Mouse (Mus musculus) olfactory bulb, adult 2 months (tissue): ENCODE data around the gene Klra7. TPM values are rescaled to one million over a fixed set of nuclear protein-coding genes. Genes with fewer than 3 reads are reported as not detected.
"Not testable (repeated sequence)": the region's sequence is repeated elsewhere in the genome, so short reads cannot be mapped to it uniquely, and the experiment has no call there.

Experiments
- H3K27ac ChIP-seq: fragments of 200-500 bp; 2 replicates; pipeline ENCODE4 v1.5.1; 2012; ENCODE audit warnings: low read depth, low read length; ENCODE audit not compliant: insufficient read depth
- H3K4me1 ChIP-seq: fragments of 200-500 bp; 2 replicates; pipeline ENCODE4 v1.6.1; 2012; ENCODE audit warnings: low read length; ENCODE audit not compliant: control insufficient read depth, insufficient read depth
- H3K4me3 ChIP-seq: fragments of 200-500 bp; 2 replicates; pipeline ENCODE4 v1.5.1; 2012; ENCODE audit warnings: mild to moderate bottlenecking, low read depth, low read length, moderate library complexity; ENCODE audit not compliant: insufficient read depth
- CTCF ChIP-seq: fragments of 200-500 bp; IDR thresholded peaks from 2 replicates; pipeline ENCODE4 v1.5.1; 2012; ENCODE audit warnings: low read depth, mild to moderate bottlenecking, low read length, moderate library complexity; ENCODE audit not compliant: insufficient read depth
- POLR2A ChIP-seq: fragments of 200-500 bp; IDR thresholded peaks from 2 replicates; pipeline ENCODE4 v1.6.1; 2012; ENCODE audit warnings: mild to moderate bottlenecking, low read depth, low read length, moderate library complexity; ENCODE audit not compliant: insufficient read depth
- WGBS: fragments of 180-500 bp; shearing (Covaris S2); methylation state at CpG from one replicate; pipeline ENCODE4 v1.1.7; 2018; 5-methylcytosine and 5-hydroxymethylcytosine counted together
- polyA plus RNA-seq: library from polyadenylated mRNA; stranded (reverse); fragments of >200 nt; gene quantifications from 2 replicates; pipeline ENCODE4 v1.2.4, GENCODE M21; 2012; ENCODE audit warnings: low replicate concordance; ENCODE audit not compliant: missing spikeins, insufficient read depth, insufficient read length

Gene Klra7
- polyA plus RNA-seq: not detected in 2 replicates

DNA sequence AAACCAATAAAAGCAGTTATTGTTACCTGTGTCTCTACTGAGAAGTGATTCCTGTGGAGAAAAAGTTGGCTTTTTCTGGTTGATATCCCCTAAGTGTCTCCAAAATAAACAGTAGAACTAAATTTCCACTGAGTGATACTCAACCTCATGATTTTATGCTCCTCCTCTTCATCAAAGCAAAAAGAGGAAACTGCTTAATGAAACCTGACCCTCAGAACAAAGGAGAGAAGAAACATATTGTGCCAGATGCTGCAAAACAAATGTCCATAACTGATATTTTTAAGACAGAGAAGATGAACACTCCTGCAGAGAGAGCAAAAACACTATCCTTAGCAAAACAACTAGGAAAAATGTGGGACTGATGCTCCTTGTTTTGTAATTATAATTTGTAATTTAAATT is at the start of gene Klra7:
TSS of gene Klra7 (minus strand) at position 101 of the 400 bp plus-strand sequence.
- no peaks in the 10 kb centered on the region for H3K4me1 ChIP-seq
- no peak within 1 kb of the TSS for H3K4me3 ChIP-seq
- H3K27ac ChIP-seq: no peak within 1 kb of the TSS
- TF ChIP-seq POLR2A (no peak), CTCF (no peak)

DNA sequence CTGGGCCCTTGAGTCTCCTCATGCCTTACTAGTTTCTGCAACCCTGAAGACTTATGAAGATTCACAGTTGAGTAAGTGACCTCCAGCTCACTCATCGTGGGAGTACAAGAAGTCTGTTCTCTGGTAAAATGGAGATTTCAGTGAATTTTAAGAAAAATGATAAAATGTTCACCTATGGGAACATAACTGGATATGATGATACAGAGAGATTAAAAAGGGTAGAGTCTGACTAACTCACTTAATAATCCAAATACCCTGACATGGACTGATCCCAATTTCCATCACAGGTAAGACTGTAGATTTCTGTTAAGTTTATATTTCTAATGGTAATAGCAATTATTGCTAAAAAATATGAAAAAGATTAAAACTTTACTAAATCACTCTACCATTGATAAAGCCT is 48.7 kb upstream of the Klra7 start, which contains the start of gene Klra10:
TSS of gene Klra10 (minus strand) at position 101 of the 400 bp plus-strand sequence.
- not testable (repeated sequence) for H3K4me1 ChIP-seq, H3K27ac ChIP-seq, H3K4me3 ChIP-seq
- 63% methylated on average over 1 of the region's 1 CpGs for WGBS

DNA sequence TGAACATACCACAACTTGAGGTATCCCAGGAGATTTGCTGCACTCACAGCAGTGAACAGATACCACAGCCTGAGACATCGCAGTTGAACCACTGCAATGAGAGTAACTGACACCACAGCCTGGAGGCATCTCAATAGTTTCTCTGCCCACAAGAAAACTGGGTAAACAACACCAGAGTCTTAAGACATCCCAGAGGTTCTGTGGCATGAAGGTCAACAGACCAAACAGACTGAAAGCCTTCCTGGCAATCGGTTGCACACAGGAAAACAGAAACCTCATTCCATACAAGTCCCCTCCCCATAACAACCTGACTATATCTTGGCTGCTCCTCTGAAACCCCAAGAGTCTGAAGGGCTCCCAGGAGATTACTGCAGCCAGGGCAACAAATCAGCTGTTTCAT is 22.2 kb upstream of the Klra7 start:
- no peaks in the 10 kb centered on the region for H3K4me1 ChIP-seq
- H3K27ac ChIP-seq: no peak overlapping the region
- H3K4me3 ChIP-seq: no peak overlapping the region
- no peak for TF ChIP-seq POLR2A
- TF ChIP-seq CTCF: no peak
- 91% methylated on average over 2 of the region's 2 CpGs for WGBS

DNA sequence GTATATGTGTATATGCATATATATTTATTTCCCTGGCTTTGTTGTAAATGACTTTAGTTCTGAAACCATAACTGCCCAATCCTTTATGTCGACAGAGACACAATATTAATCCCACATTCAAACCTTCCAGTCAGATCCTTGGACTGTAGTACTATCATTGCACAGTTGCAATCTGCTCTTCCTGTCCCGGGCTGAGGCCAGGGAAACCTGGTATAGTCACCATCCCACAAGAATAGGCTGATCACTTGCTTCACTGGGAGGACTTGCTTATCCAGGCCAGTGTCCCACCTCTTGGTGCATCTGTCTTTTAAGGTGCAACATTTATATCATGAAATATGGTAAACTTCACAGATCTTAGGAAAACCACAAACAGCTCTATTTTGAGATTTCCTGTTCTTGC is 4.4 kb upstream of the Klra7 start:
- no peak for TF ChIP-seq CTCF
- no peak for TF ChIP-seq POLR2A
- WGBS: 76% methylated on average over 2 of the region's 2 CpGs
- no peak overlapping the region for H3K4me3 ChIP-seq
- H3K27ac ChIP-seq: no peak overlapping the region
- H3K4me1 ChIP-seq: no peaks in the 10 kb centered on the region

DNA sequence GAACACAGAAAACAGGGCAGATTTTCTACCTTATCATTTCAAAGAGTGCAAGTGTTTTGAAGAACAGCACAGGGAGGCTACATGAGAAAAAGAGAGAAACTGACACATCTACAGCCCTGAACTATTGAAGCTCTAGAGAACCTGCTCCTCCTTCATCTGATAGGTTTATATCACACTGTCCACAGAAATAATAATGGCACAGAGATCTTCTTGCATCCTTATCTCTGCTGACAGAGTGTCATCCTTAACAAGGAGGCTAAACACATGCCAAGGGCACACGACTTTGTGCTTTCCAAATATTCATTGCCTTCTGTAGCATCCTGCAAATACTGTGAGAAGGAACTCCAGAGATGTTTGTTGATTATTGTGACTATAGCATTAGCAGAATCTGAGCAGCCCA is 3.5 kb upstream of the Klra7 start:
- Histone ChIP-seq H3K4me3 (no peak overlapping the region), H3K27ac (no peak overlapping the region), H3K4me1 (no peaks in the 10 kb centered on the region)
- TF ChIP-seq POLR2A: no peak
- 45% methylated on average over 1 of the region's 1 CpGs for WGBS

DNA sequence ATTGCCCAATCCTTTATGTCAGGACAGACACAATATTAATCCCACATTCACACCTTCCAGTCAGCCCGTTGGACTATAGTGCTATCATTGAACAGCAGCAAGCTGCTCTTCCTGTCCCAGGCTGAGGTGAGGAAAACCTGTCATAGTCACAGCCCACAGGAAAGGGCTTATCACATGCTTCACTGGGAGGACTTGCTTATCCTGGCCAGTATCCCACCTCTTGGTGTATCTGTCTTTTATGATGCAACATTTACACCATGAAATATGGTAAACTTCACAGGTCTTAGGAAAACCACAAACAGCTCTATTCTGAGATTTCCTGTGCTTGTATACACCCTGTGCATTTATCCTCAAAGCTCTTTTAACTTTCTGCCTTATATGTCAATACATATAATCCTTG is 35.7 kb downstream of the Klra7 start:
- not testable (repeated sequence) for H3K4me3 ChIP-seq, H3K27ac ChIP-seq
- 95% methylated on average over 1 of the region's 1 CpGs for WGBS

DNA sequence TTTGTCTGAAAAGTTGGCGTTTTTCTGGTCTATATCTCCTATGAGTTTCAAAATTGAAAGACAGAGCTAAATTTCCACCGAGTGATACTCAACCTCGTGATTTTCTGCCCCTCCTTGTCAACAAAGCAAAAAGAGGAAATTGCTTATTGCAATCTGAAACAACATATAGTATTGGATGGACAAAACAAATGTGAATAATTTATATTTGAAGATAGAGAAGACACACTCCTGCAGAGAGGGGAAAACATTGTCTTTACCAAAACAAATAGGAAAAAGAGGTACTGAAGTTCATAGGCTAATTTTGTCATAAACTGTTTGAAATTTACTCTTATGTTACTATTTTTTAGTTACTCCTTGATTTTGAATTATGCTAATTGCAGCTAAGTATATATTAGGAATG is 40.1 kb downstream of the Klra7 start, which contains the start of gene Klra9:
TSS of gene Klra9 (minus strand) at position 101 of the 400 bp plus-strand sequence.
- not testable (repeated sequence) for H3K27ac ChIP-seq, H3K4me1 ChIP-seq, H3K4me3 ChIP-seq
- 58% methylated on average over 3 of the region's 3 CpGs for WGBS

More for the DNA sequence above, 35.7 kb downstream of the Klra7 start:
- H3K4me1 ChIP-seq: not testable (repeated sequence)

Other genes starting within 250 kb of the Klra7 start
- not detected in 2 replicates for gene Klra6, start 206.4 kb downstream of the Klra7 start, polyA plus RNA-seq
- not detected in 2 replicates for gene Klra4, start 166.1 kb downstream of the Klra7 start, polyA plus RNA-seq
- gene Klra8, start 103.4 kb downstream of the Klra7 start, polyA plus RNA-seq: not detected in 2 replicates
- gene Klra9, start 40.2 kb downstream of the Klra7 start, polyA plus RNA-seq: not detected in 2 replicates
- not detected in 2 replicates for gene Klra10, start 48.6 kb upstream of the Klra7 start, polyA plus RNA-seq
- gene Klra3, start 104.3 kb upstream of the Klra7 start, polyA plus RNA-seq: not detected in 2 replicates
- gene Klra1, start 153.6 kb upstream of the Klra7 start, polyA plus RNA-seq: not detected in 2 replicates